Mouse (Mus musculus): ENCODE results near the gene Eloa. TPM values are rescaled to one million over a fixed set of nuclear protein-coding genes. Genes with fewer than 3 reads are reported as not detected.
A peak's percentile ranks its signal among the peaks of the same experiment; 100 is the strongest.

Eloa gene
- polyA plus RNA-seq, 1 experiment from 2014 or later = 48.6 TPM

DNA sequence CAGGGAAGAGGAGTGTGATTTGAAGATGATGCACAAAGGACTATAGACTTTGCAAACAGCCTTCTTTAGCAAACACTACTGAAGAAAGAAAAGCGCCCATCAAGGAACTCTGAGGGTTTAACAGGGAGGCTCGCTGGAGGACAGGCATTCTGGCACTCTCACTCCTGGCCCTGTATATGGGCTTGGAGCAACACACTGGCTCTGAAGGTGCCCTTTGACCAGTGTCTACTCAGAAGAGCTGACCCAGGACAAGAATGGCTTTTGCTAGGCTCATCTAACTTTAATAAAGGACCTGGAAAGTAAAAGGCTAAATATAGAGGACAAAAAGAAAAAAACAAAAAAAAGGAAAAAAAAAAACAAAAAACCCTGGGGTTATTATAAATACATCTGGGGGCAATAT, 16.6 kb downstream of the Eloa start:
- 79% methylated on average over 2 of the region's 2 CpGs for WGBS
- no peaks in the 10 kb centered on the region for H3K4me1 ChIP-seq (replicated peaks; ENCODE audit: control insufficient read depth, insufficient read depth, low read length)
- H3K27ac ChIP-seq (ENCODE audit: low read depth, low read length) = no peak overlapping the region
- H3K4me3 ChIP-seq (ENCODE audit: low read depth, low read length) = no peak overlapping the region
- H3K36me3 ChIP-seq (ENCODE audit: control insufficient read depth, insufficient read depth, low read length) = peaks cover 59% of the 10 kb centered on the region
- H3K9me3 ChIP-seq (ENCODE audit: control insufficient read depth, low read length) = no peaks in the 10 kb centered on the region
- DNase-seq (ENCODE audit: low spot score) (no peak), ATAC-seq (replicated peaks; ENCODE audit: low FRiP score) (no peak)
- no peak overlapping the region for H3K4me2 ChIP-seq
- no peaks in the 10 kb centered on the region for H3K27me3 ChIP-seq (replicated peaks; ENCODE audit: control insufficient read depth, insufficient read depth, low read length)
- no peak overlapping the region for H3K9ac ChIP-seq (ENCODE audit: low read depth, low read length)

DNA sequence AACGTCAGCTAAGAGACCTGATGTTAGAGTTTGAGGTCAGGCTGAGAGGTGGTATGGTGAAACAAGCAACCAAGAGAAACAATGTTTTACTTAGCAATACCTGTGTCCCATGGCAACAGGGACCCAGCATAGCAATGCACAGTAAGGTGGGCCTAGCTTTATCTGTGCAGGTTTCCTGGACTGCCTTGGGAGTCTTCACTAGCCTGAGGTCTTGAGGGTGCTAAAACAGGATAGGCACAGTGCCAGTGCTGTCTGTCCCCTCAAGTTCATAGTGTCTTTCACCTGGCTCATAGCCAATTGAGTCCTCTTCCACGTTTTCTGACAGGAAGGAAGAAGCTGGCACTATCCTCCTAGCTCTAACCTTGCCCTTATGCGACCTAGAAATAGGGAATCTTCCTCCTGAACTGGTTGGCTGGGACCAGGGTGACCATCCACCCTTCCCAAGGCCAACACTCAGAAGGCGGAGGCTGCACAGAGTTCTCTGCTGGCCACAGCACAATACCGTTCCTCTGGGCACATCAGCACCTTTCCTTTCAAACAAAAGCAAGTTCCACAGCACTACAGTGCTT, 17.4 kb downstream of the Eloa start:
- H3K9me3 ChIP-seq (ENCODE audit: control insufficient read depth, low read length) = no peaks in the 10 kb centered on the region
- H3K27me3 ChIP-seq (replicated peaks; ENCODE audit: control insufficient read depth, insufficient read depth, low read length) = no peaks in the 10 kb centered on the region
- H3K9ac ChIP-seq (ENCODE audit: low read depth, low read length) = no peak overlapping the region
- no peak overlapping the region for H3K27ac ChIP-seq (ENCODE audit: low read depth, low read length)
- ATAC-seq (replicated peaks; ENCODE audit: low FRiP score) (no peak), DNase-seq (ENCODE audit: low spot score) (no peak)
- no peaks in the 10 kb centered on the region for H3K4me1 ChIP-seq (replicated peaks; ENCODE audit: control insufficient read depth, insufficient read depth, low read length)
- 89% methylated on average over 5 of the region's 5 CpGs for WGBS
- H3K4me3 ChIP-seq (ENCODE audit: low read depth, low read length) = no peak overlapping the region
- H3K36me3 ChIP-seq (ENCODE audit: control insufficient read depth, insufficient read depth, low read length) = peaks cover 53% of the 10 kb centered on the region
- no peak overlapping the region for H3K4me2 ChIP-seq

DNA sequence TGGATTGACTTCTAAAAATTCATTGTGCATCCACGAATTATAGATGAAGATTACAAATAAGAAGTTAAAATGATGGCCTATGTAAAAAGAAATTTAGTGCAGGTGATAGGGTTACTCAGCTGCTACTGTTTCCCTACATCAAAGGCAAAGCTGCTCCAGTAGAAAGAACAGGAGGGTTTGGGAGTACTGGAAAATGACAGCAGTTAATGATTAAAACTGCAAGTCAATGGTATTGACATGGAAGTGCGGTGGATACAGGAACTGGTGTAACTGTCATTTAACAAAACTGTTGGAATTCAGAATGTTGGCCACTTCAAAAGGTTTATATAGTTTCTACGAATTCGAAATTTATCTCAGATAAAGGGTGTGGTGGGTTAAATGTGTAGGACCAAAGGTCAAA, 26.4 kb downstream of the Eloa start:
- WGBS = 79% methylated on average over 4 of the region's 4 CpGs
- H3K27ac ChIP-seq (ENCODE audit: low read depth, low read length) = no peak overlapping the region
- no peak overlapping the region for H3K4me2 ChIP-seq
- H3K27me3 ChIP-seq (replicated peaks; ENCODE audit: control insufficient read depth, insufficient read depth, low read length) = no peaks in the 10 kb centered on the region
- DNase-seq (ENCODE audit: low spot score) = no peak
- H3K9ac ChIP-seq (ENCODE audit: low read depth, low read length) = no peak overlapping the region
- no peaks in the 10 kb centered on the region; the same call in 1 of the 2 replicates for H3K9me3 ChIP-seq (ENCODE audit: control insufficient read depth, low read length)
- H3K4me3 ChIP-seq (ENCODE audit: low read depth, low read length) = no peak overlapping the region
- H3K4me1 ChIP-seq (replicated peaks; ENCODE audit: control insufficient read depth, insufficient read depth, low read length) = no peaks in the 10 kb centered on the region
- H3K36me3 ChIP-seq (ENCODE audit: control insufficient read depth, insufficient read depth, low read length) = no peaks in the 10 kb centered on the region
- no peak for ATAC-seq (replicated peaks; ENCODE audit: low FRiP score)

DNA sequence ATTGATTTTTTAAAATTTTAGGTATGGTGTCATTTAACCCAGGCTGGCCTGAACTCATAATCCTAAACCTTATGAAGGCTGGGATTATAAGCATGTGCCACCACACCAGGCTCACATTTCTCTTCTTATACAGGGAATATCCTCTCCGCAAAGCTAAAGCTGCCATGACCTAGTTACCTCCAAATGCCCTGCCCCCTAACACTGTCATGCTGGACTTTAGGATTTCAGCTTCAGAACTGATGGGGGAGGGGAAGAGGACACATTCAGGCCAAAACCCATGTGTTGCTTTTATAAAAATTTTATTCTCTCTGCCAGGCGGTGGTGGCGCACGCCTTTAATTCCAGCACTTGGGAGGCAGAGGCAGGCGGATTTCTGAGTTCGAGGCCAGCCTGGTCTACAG, 27.6 kb downstream of the Eloa start:
- Histone ChIP-seq H3K36me3 (ENCODE audit: control insufficient read depth, insufficient read depth, low read length) (no peaks in the 10 kb centered on the region), H3K27ac (ENCODE audit: low read depth, low read length) (no peak overlapping the region), H3K4me1 (replicated peaks; ENCODE audit: control insufficient read depth, insufficient read depth, low read length) (no peaks in the 10 kb centered on the region), H3K9ac (ENCODE audit: low read depth, low read length) (no peak overlapping the region), H3K9me3 (ENCODE audit: control insufficient read depth, low read length) (no peaks in the 10 kb centered on the region; the same call in 1 of the 2 replicates), H3K27me3 (replicated peaks; ENCODE audit: control insufficient read depth, insufficient read depth, low read length) (no peaks in the 10 kb centered on the region), H3K4me2 (no peak overlapping the region), H3K4me3 (ENCODE audit: low read depth, low read length) (no peak overlapping the region)
- no peak for DNase-seq (ENCODE audit: low spot score)
- no peak for ATAC-seq (replicated peaks; ENCODE audit: low FRiP score)
- 94% methylated on average over 6 of the region's 6 CpGs for WGBS

DNA sequence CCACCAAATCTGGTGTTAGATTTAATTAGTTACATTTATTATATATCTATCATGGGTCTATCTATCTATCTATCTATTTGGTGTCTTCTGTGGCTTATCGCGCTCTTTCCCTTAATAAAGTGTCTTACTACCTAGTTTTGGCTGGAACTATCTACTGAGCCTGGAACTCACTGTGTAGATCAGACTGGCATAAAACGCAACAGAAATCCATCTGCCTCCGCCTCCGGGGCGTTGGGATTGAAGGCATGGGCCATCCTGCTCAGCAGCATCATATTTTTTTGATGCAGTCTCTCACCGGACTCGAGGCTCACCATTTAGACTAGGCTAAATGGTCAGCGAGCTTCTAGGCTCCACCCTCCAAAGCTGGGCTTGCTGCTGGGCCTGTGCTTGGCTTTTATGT, 33.8 kb downstream of the Eloa start:
- ATAC-seq (replicated peaks; ENCODE audit: low FRiP score) (no peak), DNase-seq (ENCODE audit: low spot score) (no peak)
- Histone ChIP-seq H3K27ac (ENCODE audit: low read depth, low read length) (peak overlapping the region; percentile 85), H3K27me3 (replicated peaks; ENCODE audit: control insufficient read depth, insufficient read depth, low read length) (no peaks in the 10 kb centered on the region), H3K9me3 (ENCODE audit: control insufficient read depth, low read length) (no peaks in the 10 kb centered on the region), H3K4me3 (ENCODE audit: low read depth, low read length) (peak overlapping the region; percentile 77), H3K4me2 (peak overlapping the region; percentile 87), H3K4me1 (replicated peaks; ENCODE audit: control insufficient read depth, insufficient read depth, low read length) (peaks cover 21% of the 10 kb centered on the region), H3K36me3 (ENCODE audit: control insufficient read depth, insufficient read depth, low read length) (peaks cover 14% of the 10 kb centered on the region), H3K9ac (ENCODE audit: low read depth, low read length) (peak overlapping the region; percentile 99)
- 68% methylated on average over 9 of the region's 9 CpGs for WGBS

DNA sequence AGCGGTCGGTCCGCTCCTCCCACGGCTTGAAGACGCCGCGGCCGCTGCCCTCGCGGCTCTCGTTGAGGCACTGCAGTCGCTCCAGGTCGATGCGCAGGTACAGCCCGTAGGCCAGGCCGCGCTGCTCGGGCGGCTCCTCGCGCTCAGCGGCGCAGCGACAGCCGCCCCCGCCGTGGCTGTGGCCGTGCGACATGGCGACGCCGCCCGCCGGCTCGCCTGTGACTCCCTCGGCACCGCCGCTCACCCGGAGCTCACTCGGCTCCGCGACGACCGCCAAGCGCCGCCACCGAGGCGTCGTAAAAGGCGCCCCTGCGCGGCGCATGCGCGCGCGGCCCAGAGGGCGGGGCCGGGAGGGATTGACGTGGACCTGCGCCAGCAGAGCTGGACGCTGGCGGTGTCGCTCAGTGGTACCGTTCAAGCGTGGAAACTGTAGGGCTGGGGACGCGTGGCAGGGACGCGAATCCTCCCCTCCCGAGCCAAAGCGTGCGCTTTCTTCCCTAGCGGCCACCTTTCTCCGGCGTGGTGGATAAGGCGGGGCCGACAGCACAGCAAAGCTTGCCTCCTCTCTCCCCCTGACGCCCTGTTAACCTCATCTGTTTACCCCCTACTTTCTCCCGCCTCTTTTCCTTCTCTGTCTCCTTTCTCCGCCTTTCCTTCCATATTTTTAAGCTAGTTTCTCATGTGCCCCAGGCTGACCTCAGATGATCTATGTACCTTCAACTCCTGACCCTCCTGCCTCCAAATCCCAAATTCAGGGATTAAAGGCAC, 34.4 kb downstream of the Eloa start, which contains the start of gene Pithd1:
Gene Pithd1, minus strand, starts transcription at position 322 of the 768 bp plus-strand sequence.
- Histone ChIP-seq H3K9ac (ENCODE audit: low read depth, low read length) (peak within 1 kb of the TSS; percentile 99), H3K27me3 (replicated peaks; ENCODE audit: control insufficient read depth, insufficient read depth, low read length) (no peaks in the 10 kb centered on the region), H3K9me3 (ENCODE audit: control insufficient read depth, low read length) (no peaks in the 10 kb centered on the region), H3K4me2 (peak within 1 kb of the TSS; percentile 87), H3K36me3 (ENCODE audit: control insufficient read depth, insufficient read depth, low read length) (peaks cover 15% of the 10 kb centered on the region), H3K4me3 (ENCODE audit: low read depth, low read length) (peak within 1 kb of the TSS; percentile 77), H3K4me1 (replicated peaks; ENCODE audit: control insufficient read depth, insufficient read depth, low read length) (peaks cover 21% of the 10 kb centered on the region), H3K27ac (ENCODE audit: low read depth, low read length) (peak within 1 kb of the TSS; percentile 85)
- DNase-seq (ENCODE audit: low spot score) (peak; percentile 95), ATAC-seq (replicated peaks; ENCODE audit: low FRiP score) (peak; percentile 87)
- WGBS = under 1% methylated on average over 63 of the region's 81 CpGs

DNA sequence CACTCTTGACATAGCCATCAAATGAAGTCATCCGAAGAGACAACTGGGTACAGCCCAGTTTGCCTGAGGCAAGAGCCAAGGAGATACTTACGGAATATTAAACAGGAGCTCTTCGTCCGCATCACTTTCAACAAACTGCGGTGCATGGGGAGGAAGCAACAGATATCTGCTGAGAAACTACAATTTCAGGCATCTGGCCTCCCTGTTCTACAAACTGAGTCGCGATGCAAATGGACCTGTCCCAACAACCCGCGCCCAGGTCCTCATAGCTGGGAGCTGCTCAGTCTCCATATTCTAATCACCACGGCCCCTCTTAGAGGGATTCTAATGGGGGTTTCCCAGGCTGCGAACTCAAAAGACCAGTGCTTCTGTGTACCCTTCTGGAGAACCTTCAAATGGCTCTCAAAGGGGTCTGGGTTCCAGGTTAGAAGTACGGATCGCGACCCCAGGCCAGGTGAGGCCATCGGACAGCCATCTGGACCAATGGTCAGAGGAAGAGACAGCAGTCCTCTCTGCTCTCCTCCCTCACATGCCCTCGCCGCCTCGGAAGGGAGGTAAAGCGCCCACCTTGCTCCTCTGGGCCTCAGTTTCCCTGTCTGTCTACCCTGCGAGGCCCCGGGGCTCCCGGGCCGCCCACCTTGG, 35.1 kb downstream of the Eloa start:
- Histone ChIP-seq H3K4me2 (peak overlapping the region; percentile 87), H3K9me3 (ENCODE audit: control insufficient read depth, low read length) (no peaks in the 10 kb centered on the region), H3K9ac (ENCODE audit: low read depth, low read length) (peak overlapping the region; percentile 99), H3K4me3 (ENCODE audit: low read depth, low read length) (peak overlapping the region; percentile 77), H3K4me1 (replicated peaks; ENCODE audit: control insufficient read depth, insufficient read depth, low read length) (peaks cover 21% of the 10 kb centered on the region), H3K27ac (ENCODE audit: low read depth, low read length) (peak overlapping the region; percentile 85), H3K36me3 (ENCODE audit: control insufficient read depth, insufficient read depth, low read length) (peaks cover 15% of the 10 kb centered on the region), H3K27me3 (replicated peaks; ENCODE audit: control insufficient read depth, insufficient read depth, low read length) (no peaks in the 10 kb centered on the region)
- 8% methylated on average over 23 of the region's 23 CpGs for WGBS
- DNase-seq (ENCODE audit: low spot score) = peak; percentile 64
- ATAC-seq (replicated peaks; ENCODE audit: low FRiP score) = no peak

DNA sequence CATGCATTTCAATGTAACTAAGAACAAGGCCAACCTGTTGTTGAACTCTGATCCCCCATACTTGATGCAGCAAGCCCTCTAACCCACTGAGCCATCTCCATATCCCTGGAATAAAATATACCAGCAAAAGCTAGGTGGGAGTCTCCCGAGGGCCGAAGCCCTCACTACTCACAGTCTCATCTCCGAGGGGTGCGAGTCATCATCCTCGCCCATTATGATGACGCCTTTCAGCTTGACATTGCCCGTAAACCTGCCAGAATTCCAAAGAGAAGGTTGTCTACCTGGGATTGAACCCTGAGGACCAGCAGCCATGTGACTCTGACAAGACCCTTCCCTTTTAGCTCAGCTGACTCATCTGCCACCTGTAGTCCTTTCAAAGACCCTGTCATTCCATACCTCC, 35.8 kb downstream of the Eloa start:
- peak overlapping the region; percentile 77 for H3K4me3 ChIP-seq (ENCODE audit: low read depth, low read length)
- H3K9ac ChIP-seq (ENCODE audit: low read depth, low read length) = peak overlapping the region; percentile 99
- 81% methylated on average over 7 of the region's 7 CpGs for WGBS
- no peak for ATAC-seq (replicated peaks; ENCODE audit: low FRiP score)
- H3K27me3 ChIP-seq (replicated peaks; ENCODE audit: control insufficient read depth, insufficient read depth, low read length) = no peaks in the 10 kb centered on the region
- DNase-seq (ENCODE audit: low spot score) = no peak
- H3K27ac ChIP-seq (ENCODE audit: low read depth, low read length) = peak overlapping the region; percentile 85; the same call in 1 of the 2 replicates
- H3K9me3 ChIP-seq (ENCODE audit: control insufficient read depth, low read length) = no peaks in the 10 kb centered on the region
- peaks cover 17% of the 10 kb centered on the region for H3K36me3 ChIP-seq (ENCODE audit: control insufficient read depth, insufficient read depth, low read length)
- H3K4me2 ChIP-seq = peak overlapping the region; percentile 87
- H3K4me1 ChIP-seq (replicated peaks; ENCODE audit: control insufficient read depth, insufficient read depth, low read length) = peaks cover 21% of the 10 kb centered on the region

All from liver, embryonic 11.5 days (tissue).